Mouse (Mus musculus) brain, embryonic 14.5 days (tissue): ENCODE data around the gene Zfp507. TPM values are rescaled to one million over a fixed set of nuclear protein-coding genes. Genes with fewer than 3 reads are reported as not detected.
A peak's percentile ranks its signal among the peaks of the same experiment; 100 is the strongest.

Source experiments
- DNase-seq: peaks from one replicate; pipeline ENCODE4 v3.0.0-alpha.2; 2011; ENCODE audit warnings: low read depth
- CTCF ChIP-seq: fragments of 200-500 bp; IDR thresholded peaks from 2 replicates; pipeline ENCODE4 v1.5.1; 2012; ENCODE audit warnings: inconsistent platforms, mild to moderate bottlenecking, moderate library complexity, borderline replicate concordance; ENCODE audit not compliant: insufficient read depth, insufficient read length; ENCODE audit errors: extremely low read depth
- POLR2A ChIP-seq: fragments of 200-500 bp; IDR thresholded peaks from 2 replicates; pipeline ENCODE4 v1.6.1; 2012; ENCODE audit warnings: mild to moderate bottlenecking, inconsistent platforms, borderline replicate concordance; ENCODE audit not compliant: poor library complexity, insufficient read depth, insufficient read length, severe bottlenecking; ENCODE audit errors: extremely low read depth
- polyA plus RNA-seq: library from polyadenylated mRNA; depleted of rRNA; stranded (reverse); fragments of >200 nt; gene quantifications from 2 replicates; pipeline ENCODE4 v1.2.3, GENCODE M21; 2012

The Zfp507 gene
- polyA plus RNA-seq, 1 experiment, result 20.9 TPM

GRCm38 (mm10) chr7:35810736-35811135 lies 7.9 kb upstream of the Zfp507 start:
- TF ChIP-seq CTCF (peak; percentile 55; the same call in 1 of the 2 replicates), POLR2A (no peak)
- no peak for DNase-seq

GRCm38 (mm10) chr7:35804206-35804605 lies 1.4 kb upstream of the Zfp507 start:
- no peak for TF ChIP-seq POLR2A
- TF ChIP-seq CTCF, result no peak
- DNase-seq, result no peak

- TF ChIP-seq POLR2A, result no peak
- no peak for TF ChIP-seq CTCF
- no peak for DNase-seq
Observed at GRCm38 (mm10) chr7:35802201-35802905, 450 bp downstream of the Zfp507 start.

- TF ChIP-seq CTCF (no peak), POLR2A (no peak)
- DNase-seq, result no peak
Observed at GRCm38 (mm10) chr7:35796123-35796522, 6.7 kb downstream of the Zfp507 start.

DNA sequence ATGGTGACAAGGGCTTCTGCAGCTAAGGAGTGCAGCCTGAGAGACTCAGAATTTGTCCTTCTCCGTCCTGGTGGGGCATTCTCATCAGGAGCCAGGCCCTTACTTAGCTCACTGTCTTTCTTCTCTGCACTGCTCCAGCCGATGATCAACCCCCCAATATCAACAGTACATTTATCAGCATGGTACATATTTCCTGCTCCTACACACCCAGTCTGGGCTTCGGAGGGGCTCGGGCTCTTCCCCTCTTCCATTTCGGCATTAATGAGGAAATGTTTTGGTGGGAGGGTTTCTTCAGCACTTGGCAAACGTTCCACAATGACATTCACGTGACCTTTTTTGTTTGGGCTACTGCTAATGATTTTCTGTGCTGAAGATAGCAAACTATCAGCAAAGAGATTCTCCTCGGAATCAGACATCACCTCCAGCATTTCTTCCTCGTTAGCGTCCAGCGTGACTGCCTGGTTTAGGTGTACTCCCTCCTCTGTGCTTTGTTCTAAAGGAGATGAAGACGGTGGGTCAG lies 8.6 kb downstream of the Zfp507 start:
- TF ChIP-seq CTCF (no peak), POLR2A (no peak)
- no peak for DNase-seq

GRCm38 (mm10) chr7:35792150-35792848 lies 10.5 kb downstream of the Zfp507 start:
- TF ChIP-seq POLR2A, result no peak
- TF ChIP-seq CTCF, result no peak
- DNase-seq, result no peak

- no peak for DNase-seq
- TF ChIP-seq CTCF (no peak), POLR2A (no peak)
Observed at GRCm38 (mm10) chr7:35790926-35791325, 11.9 kb downstream of the Zfp507 start.

GRCm38 (mm10) chr7:35790201-35790600 lies 12.6 kb downstream of the Zfp507 start:
- TF ChIP-seq POLR2A (no peak), CTCF (peak; percentile 52; the same call in 1 of the 2 replicates)
- DNase-seq, result peak; percentile 60

GRCm38 (mm10) chr7:35785579-35785978 lies 17.2 kb downstream of the Zfp507 start:
- no peak for DNase-seq
- no peak for TF ChIP-seq POLR2A
- no peak for TF ChIP-seq CTCF

GRCm38 (mm10) chr7:35782252-35782651 lies 20.6 kb downstream of the Zfp507 start:
- TF ChIP-seq POLR2A (no peak), CTCF (no peak)

DNA sequence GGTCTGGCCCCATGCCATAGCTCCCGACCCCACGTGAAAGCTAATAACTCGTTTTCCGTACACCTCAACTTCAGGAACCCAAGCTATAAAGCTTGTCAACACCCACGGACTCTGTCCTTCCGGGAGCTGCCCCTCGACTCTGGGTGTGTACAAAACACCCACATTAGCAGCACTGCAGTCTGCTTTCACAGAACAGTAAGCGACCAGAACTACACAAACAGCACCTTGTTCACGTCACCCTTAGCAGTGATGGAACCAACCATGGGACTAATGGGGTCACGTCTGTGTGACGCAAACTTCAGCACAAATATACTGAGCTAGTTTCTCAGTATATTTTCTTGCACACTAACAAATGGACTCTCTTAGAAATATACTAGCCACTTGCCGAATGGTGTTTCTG lies 28.7 kb downstream of the Zfp507 start:
- DNase-seq, result no peak
- TF ChIP-seq POLR2A (no peak), CTCF (no peak)

More at GRCm38 (mm10) chr7:35782252-35782651, 20.6 kb downstream of the Zfp507 start:
- no peak for DNase-seq

DNA sequence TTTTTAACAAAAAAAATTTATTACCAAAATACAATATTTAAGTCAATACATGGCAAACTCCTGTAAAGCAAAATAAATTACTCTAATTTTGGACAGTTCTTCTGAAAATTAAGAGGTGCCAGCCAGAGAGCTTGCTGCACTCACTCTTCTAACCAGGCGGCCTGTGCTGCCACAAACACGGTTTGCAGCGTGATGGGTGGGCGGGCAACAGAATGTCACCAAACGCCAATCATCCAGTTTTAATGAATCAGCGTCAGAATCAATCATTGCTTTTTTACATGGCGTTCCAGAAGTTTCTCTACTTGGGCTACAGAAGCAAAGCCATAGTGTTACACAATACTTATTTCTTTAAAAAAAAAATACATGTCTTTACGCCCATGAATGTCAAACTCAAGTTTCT lies 30.5 kb downstream of the Zfp507 start:
- TF ChIP-seq POLR2A, result no peak
- no peak for TF ChIP-seq CTCF
- no peak for DNase-seq

- no peak for DNase-seq
- TF ChIP-seq POLR2A, result no peak
- TF ChIP-seq CTCF, result no peak
Observed at GRCm38 (mm10) chr7:35771106-35771505, 31.7 kb downstream of the Zfp507 start.
